ENCODE assay signal across 9 mouse cellular contexts in genomic region chr12:79890887-79891286, GRCm38 (mm10).
DNase-seq lines count a peak whose midpoint lies in the region; ATAC-seq lines count a peak whose summit lies in the region.
"Had no signal": no experiment of that assay in that cellular context is flagged by ENCODE, and none has a peak within 500 bp of the region (broad histone marks: within the 10 kb centered on the region; RNA-seq: fewer than 3 reads in every experiment).

No protein-coding gene starts in this region.

- no peak for DNase-seq in hindbrain, embryonic 11.5 days (ENCODE audit: low spot score)
- peak; percentile 71 for DNase-seq in embryo, embryonic 11 days
- peak; percentile 67 for DNase-seq in mesoderm, embryonic 11.5 days (ENCODE audit: low read depth, low spot score)
- no peak for DNase-seq in right cerebral cortex, postnatal 4 days
- DNase-seq in cerebellum, postnatal 14 days: no peak

- H3K4me2 ChIP-seq in hindbrain, embryonic 11.5 days (replicated peaks; ENCODE audit: low read depth, low read length): no peak overlapping the region
- no peak overlapping the region for H3K4me2 ChIP-seq in hindbrain, embryonic 13.5 days
- no peak overlapping the region for H3K4me2 ChIP-seq in intestine, embryonic 16.5 days (ENCODE audit: low read depth, low read length)
- H3K4me2 ChIP-seq in liver, embryonic 12.5 days: no peak overlapping the region
- H3K4me2 ChIP-seq: midbrain, embryonic 11.5 days had no signal

- H3K4me1 ChIP-seq in hindbrain, embryonic 11.5 days (replicated peaks; ENCODE audit: control insufficient read depth, insufficient read depth, low read length): peaks cover 9% of the 10 kb centered on the region
- H3K4me1 ChIP-seq in hindbrain, embryonic 13.5 days (replicated peaks): peaks cover 24% of the 10 kb centered on the region
- H3K4me1 ChIP-seq in intestine, embryonic 16.5 days (ENCODE audit: control insufficient read depth, insufficient read depth, low read length): peaks cover 17% of the 10 kb centered on the region
- H3K4me1 ChIP-seq in liver, embryonic 12.5 days: no peaks in the 10 kb centered on the region

- no peaks in the 10 kb centered on the region for H3K27me3 ChIP-seq in hindbrain, embryonic 11.5 days (ENCODE audit: control insufficient read depth, insufficient read depth, low read length)
- H3K27me3 ChIP-seq in hindbrain, embryonic 13.5 days: no peaks in the 10 kb centered on the region
- no peaks in the 10 kb centered on the region for H3K27me3 ChIP-seq in intestine, embryonic 16.5 days (replicated peaks; ENCODE audit: control insufficient read depth, insufficient read depth, low read length)
- H3K27me3 ChIP-seq in liver, embryonic 12.5 days (replicated peaks): no peaks in the 10 kb centered on the region; the same call in 1 of the 2 replicates

- no peak overlapping the region for H3K4me3 ChIP-seq in hindbrain, embryonic 11.5 days (ENCODE audit: low read depth, low read length)
- H3K4me3 ChIP-seq in hindbrain, embryonic 13.5 days: no peak overlapping the region
- H3K4me3 ChIP-seq in intestine, embryonic 16.5 days (ENCODE audit: low read length): no peak overlapping the region
- no peak overlapping the region for H3K4me3 ChIP-seq in liver, embryonic 12.5 days

- no peaks in the 10 kb centered on the region for H3K9me3 ChIP-seq in hindbrain, embryonic 11.5 days (ENCODE audit: control insufficient read depth, low read length)
- no peaks in the 10 kb centered on the region for H3K9me3 ChIP-seq in hindbrain, embryonic 13.5 days
- H3K9me3 ChIP-seq in intestine, embryonic 16.5 days (ENCODE audit: control insufficient read depth, low read length): no peaks in the 10 kb centered on the region
- no peaks in the 10 kb centered on the region for H3K9me3 ChIP-seq in liver, embryonic 12.5 days (replicated peaks)

- 0 out of 2 replicates have a peak overlapping the region, but pooled peaks have one; percentile 20 for H3K27ac ChIP-seq in hindbrain, embryonic 11.5 days (ENCODE audit: low read depth, low read length)
- H3K27ac ChIP-seq in hindbrain, embryonic 13.5 days: no peak overlapping the region
- no peak overlapping the region for H3K27ac ChIP-seq in intestine, embryonic 16.5 days (ENCODE audit: low read length)
- H3K27ac ChIP-seq in liver, embryonic 12.5 days: no peak overlapping the region

- no peaks in the 10 kb centered on the region for H3K36me3 ChIP-seq in hindbrain, embryonic 11.5 days (ENCODE audit: control insufficient read depth, insufficient read depth, low read length)
- no peaks in the 10 kb centered on the region for H3K36me3 ChIP-seq in hindbrain, embryonic 13.5 days
- H3K36me3 ChIP-seq in intestine, embryonic 16.5 days (ENCODE audit: control insufficient read depth, insufficient read depth, low read length): no peaks in the 10 kb centered on the region
- H3K36me3 ChIP-seq in liver, embryonic 12.5 days: no peaks in the 10 kb centered on the region

- no peak overlapping the region for H3K9ac ChIP-seq in hindbrain, embryonic 11.5 days (ENCODE audit: low read depth, low read length)
- no peak overlapping the region for H3K9ac ChIP-seq in hindbrain, embryonic 13.5 days
- H3K9ac ChIP-seq in intestine, embryonic 16.5 days (ENCODE audit: low read depth, low read length): no peak overlapping the region
- H3K9ac ChIP-seq in liver, embryonic 12.5 days: no peak overlapping the region

- no peak for ATAC-seq in hindbrain, embryonic 11.5 days (ENCODE audit: low FRiP score)
- no peak for ATAC-seq in hindbrain, embryonic 13.5 days (ENCODE audit: low FRiP score)
- peak; percentile 58; the same call in 1 of the 2 replicates for ATAC-seq in intestine, embryonic 16.5 days
- no peak for ATAC-seq in liver, embryonic 12.5 days

- WGBS in hindbrain, embryonic 11.5 days: 18% methylated on average over 4 of the region's 4 CpGs
- WGBS in hindbrain, embryonic 13.5 days: 30% methylated on average over 4 of the region's 4 CpGs
- WGBS in intestine, embryonic 16.5 days: 29% methylated on average over 4 of the region's 4 CpGs
- WGBS in liver, embryonic 12.5 days (ENCODE audit: insufficient replicate concordance): 53% methylated on average over 4 of the region's 4 CpGs

Comparison
In these comparisons a context has a peak if more than half of its experiments do, and no peak if none do; other contexts are left out.
1. DNase-seq: peak in embryo, embryonic 11 days (single experiment) and mesoderm, embryonic 11.5 days (single experiment); none in hindbrain, embryonic 11.5 days (single experiment), right cerebral cortex, postnatal 4 days (single experiment) and cerebellum, postnatal 14 days (0 of 2).